Mouse (Mus musculus) midbrain, embryonic 14.5 days (tissue): Measurements from ENCODE around the gene Runx1. TPM values are rescaled to one million over a fixed set of nuclear protein-coding genes. Genes with fewer than 3 reads are reported as not detected.

Source experiments
- ATAC-seq: fragments of 200-750 bp; cut with Nextera tagmentation; 2 replicates; pipeline ENCODE4 v1.8.0; 2017; ENCODE audit warnings: moderate number of reproducible peaks, moderate library complexity; ENCODE audit not compliant: low FRiP score, low TSS enrichment
- DNase-seq: peaks from one replicate; pipeline ENCODE4 v3.0.0-alpha.2; 2015
- H3K27ac ChIP-seq: fragments of 300-500 bp; sonication (generic); replicated peaks from 2 replicates; pipeline ENCODE4 v1.5.1; 2014; ENCODE audit warnings: mild to moderate bottlenecking, low read depth, low read length, moderate library complexity
- H3K27me3 ChIP-seq: fragments of 300-500 bp; sonication (generic); 2 replicates; pipeline ENCODE4 v1.6.1; 2014; ENCODE audit warnings: low read length, control low read depth, mixed read lengths; ENCODE audit not compliant: control insufficient read depth, insufficient read depth
- H3K36me3 ChIP-seq: fragments of 300-500 bp; sonication (generic); 2 replicates; pipeline ENCODE4 v1.6.1; 2014; ENCODE audit warnings: low read length, control low read depth; ENCODE audit not compliant: control insufficient read depth, insufficient read depth
- H3K4me1 ChIP-seq: fragments of 300-500 bp; sonication (generic); 2 replicates; pipeline ENCODE4 v1.6.1; 2014; ENCODE audit warnings: mild to moderate bottlenecking, antibody characterized with exemption, low read length, control low read depth; ENCODE audit not compliant: control insufficient read depth, insufficient read depth
- H3K4me2 ChIP-seq: fragments of 300-500 bp; sonication (generic); 2 replicates; pipeline ENCODE4 v1.6.1; 2014; ENCODE audit warnings: mild to moderate bottlenecking, low read length, moderate library complexity
- H3K4me3 ChIP-seq: fragments of 300-500 bp; sonication (generic); replicated peaks from 2 replicates; pipeline ENCODE4 v1.5.1; 2014; ENCODE audit warnings: low read depth, low read length
- H3K9ac ChIP-seq: fragments of 300-500 bp; sonication (generic); replicated peaks from 2 replicates; pipeline ENCODE4 v1.6.1; 2014; ENCODE audit warnings: mild to moderate bottlenecking, low read length, moderate library complexity
- H3K9me3 ChIP-seq: fragments of 300-500 bp; sonication (generic); 2 replicates; pipeline ENCODE4 v1.6.1; 2016; ENCODE audit warnings: low read length, control low read depth, mixed read lengths; ENCODE audit not compliant: control insufficient read depth
- WGBS: fragments of 180-500 bp; shearing (Covaris S2); extraction: QIAGEN DNeasy Blood & Tissue Kit; methylation state at CpG from one replicate; pipeline ENCODE4 v1.1.7; 2014; 5-methylcytosine and 5-hydroxymethylcytosine counted together
- polyA plus RNA-seq: library from polyadenylated mRNA; unstranded; fragments of >200 nt; fragmentation: Nextera tagmentation; extraction: Ambion mirVana; gene quantifications from 2 replicates; pipeline ENCODE4 v1.2.1, GENCODE M21; 2014

Gene Runx1
- polyA plus RNA-seq, 1 experiment from 2014 or later, result 0.76 TPM

- Histone ChIP-seq H3K4me1 (no peaks in the 10 kb centered on the region), H3K27me3 (no peaks in the 10 kb centered on the region), H3K9me3 (no peaks in the 10 kb centered on the region), H3K27ac (no peak overlapping the region), H3K9ac (no peak overlapping the region), H3K4me2 (no peak overlapping the region), H3K4me3 (no peak overlapping the region), H3K36me3 (no peaks in the 10 kb centered on the region)
- WGBS, result 67% methylated on average over 11 of the region's 11 CpGs
- ATAC-seq (no peak), DNase-seq (no peak)
These were observed 228.3 kb downstream of the Runx1 start for GRCm38 (mm10) chr16:92597655-92598054.

GRCm38 (mm10) chr16:92592207-92592606 is 233.7 kb downstream of the Runx1 start:
- no peaks in the 10 kb centered on the region for H3K36me3 ChIP-seq
- ATAC-seq, result no peak
- H3K27ac ChIP-seq, result no peak overlapping the region
- no peaks in the 10 kb centered on the region for H3K9me3 ChIP-seq
- H3K4me2 ChIP-seq, result no peak overlapping the region
- no peaks in the 10 kb centered on the region for H3K4me1 ChIP-seq
- DNase-seq, result no peak
- no peaks in the 10 kb centered on the region for H3K27me3 ChIP-seq
- WGBS, result 76% methylated on average over 6 of the region's 6 CpGs
- no peak overlapping the region for H3K9ac ChIP-seq
- H3K4me3 ChIP-seq, result no peak overlapping the region

- Histone ChIP-seq H3K36me3 (no peaks in the 10 kb centered on the region), H3K4me2 (no peak overlapping the region), H3K27ac (no peak overlapping the region), H3K4me3 (no peak overlapping the region), H3K4me1 (no peaks in the 10 kb centered on the region), H3K9ac (no peak overlapping the region), H3K27me3 (no peaks in the 10 kb centered on the region), H3K9me3 (no peaks in the 10 kb centered on the region)
- 94% methylated on average over 6 of the region's 6 CpGs for WGBS
- no peak for DNase-seq
- ATAC-seq, result no peak
These were observed 234.2 kb downstream of the Runx1 start for GRCm38 (mm10) chr16:92591783-92592182.

- Histone ChIP-seq H3K4me3 (no peak overlapping the region), H3K4me2 (no peak overlapping the region), H3K4me1 (no peaks in the 10 kb centered on the region), H3K36me3 (no peaks in the 10 kb centered on the region), H3K27me3 (no peaks in the 10 kb centered on the region), H3K9me3 (no peaks in the 10 kb centered on the region), H3K27ac (no peak overlapping the region), H3K9ac (no peak overlapping the region)
- ATAC-seq (no peak), DNase-seq (no peak)
- WGBS, result 90% methylated on average over 4 of the region's 4 CpGs
These were observed 238.1 kb downstream of the Runx1 start for GRCm38 (mm10) chr16:92587836-92588235.

- DNase-seq (no peak), ATAC-seq (no peak)
- H3K27me3 ChIP-seq, result no peaks in the 10 kb centered on the region
- H3K9me3 ChIP-seq, result no peaks in the 10 kb centered on the region
- H3K36me3 ChIP-seq, result no peaks in the 10 kb centered on the region
- no peak overlapping the region for H3K9ac ChIP-seq
- H3K4me1 ChIP-seq, result no peaks in the 10 kb centered on the region
- no peak overlapping the region for H3K4me2 ChIP-seq
- H3K27ac ChIP-seq, result no peak overlapping the region
- H3K4me3 ChIP-seq, result no peak overlapping the region
- 91% methylated on average over 10 of the region's 10 CpGs for WGBS
These were observed 244.2 kb downstream of the Runx1 start for GRCm38 (mm10) chr16:92581767-92582166.

- WGBS, result 87% methylated on average over 10 of the region's 10 CpGs
- no peaks in the 10 kb centered on the region for H3K4me1 ChIP-seq
- no peak overlapping the region for H3K4me2 ChIP-seq
- H3K27me3 ChIP-seq, result no peaks in the 10 kb centered on the region
- ATAC-seq (no peak), DNase-seq (no peak)
- H3K9me3 ChIP-seq, result no peaks in the 10 kb centered on the region
- H3K4me3 ChIP-seq, result no peak overlapping the region
- no peak overlapping the region for H3K27ac ChIP-seq
- H3K9ac ChIP-seq, result no peak overlapping the region
- no peaks in the 10 kb centered on the region for H3K36me3 ChIP-seq
These were observed 245.0 kb downstream of the Runx1 start for GRCm38 (mm10) chr16:92580981-92581380.

GRCm38 (mm10) chr16:92578915-92579653 is 246.9 kb downstream of the Runx1 start:
- WGBS, result 79% methylated on average over 7 of the region's 7 CpGs
- DNase-seq (no peak), ATAC-seq (no peak)

GRCm38 (mm10) chr16:92577381-92577780 is 248.6 kb downstream of the Runx1 start:
- H3K27me3 ChIP-seq, result no peaks in the 10 kb centered on the region
- no peak overlapping the region for H3K4me3 ChIP-seq
- DNase-seq, result no peak
- no peak overlapping the region for H3K27ac ChIP-seq
- 91% methylated on average over 9 of the region's 9 CpGs for WGBS
- no peak overlapping the region for H3K4me2 ChIP-seq
- no peaks in the 10 kb centered on the region for H3K36me3 ChIP-seq
- no peaks in the 10 kb centered on the region for H3K9me3 ChIP-seq
- H3K4me1 ChIP-seq, result no peaks in the 10 kb centered on the region
- H3K9ac ChIP-seq, result no peak overlapping the region
- ATAC-seq, result no peak

More at GRCm38 (mm10) chr16:92578915-92579653, 246.9 kb downstream of the Runx1 start:
- H3K9me3 ChIP-seq, result no peaks in the 10 kb centered on the region
- H3K36me3 ChIP-seq, result no peaks in the 10 kb centered on the region
- H3K4me1 ChIP-seq, result no peaks in the 10 kb centered on the region
- no peak overlapping the region for H3K27ac ChIP-seq
- H3K27me3 ChIP-seq, result no peaks in the 10 kb centered on the region
- no peak overlapping the region for H3K4me3 ChIP-seq
- no peak overlapping the region for H3K9ac ChIP-seq
- no peak overlapping the region for H3K4me2 ChIP-seq

- Histone ChIP-seq H3K9me3 (no peaks in the 10 kb centered on the region), H3K27ac (no peak overlapping the region), H3K4me2 (no peak overlapping the region), H3K9ac (no peak overlapping the region), H3K4me3 (no peak overlapping the region), H3K36me3 (no peaks in the 10 kb centered on the region), H3K4me1 (no peaks in the 10 kb centered on the region), H3K27me3 (no peaks in the 10 kb centered on the region)
- no peak for ATAC-seq
- 89% methylated on average over 10 of the region's 10 CpGs for WGBS
- DNase-seq, result no peak
These were observed 250.2 kb downstream of the Runx1 start for GRCm38 (mm10) chr16:92575792-92576191.
